9 mouse cellular contexts compared by ENCODE assay signal in genomic region chr17:25077771-25078372, GRCm38 (mm10). TPM values are rescaled to one million over a fixed set of nuclear protein-coding genes. Genes with fewer than 3 reads are reported as not detected.
A peak's percentile ranks its signal among the peaks of the same experiment; 100 is the strongest.
DNase-seq lines count a peak whose midpoint lies in the region; ATAC-seq lines count a peak whose summit lies in the region.
"Had no signal": no experiment of that assay in that cellular context is flagged by ENCODE, and none has a peak within 500 bp of the region (broad histone marks: within the 10 kb centered on the region; RNA-seq: fewer than 3 reads in every experiment).

No protein-coding gene starts in this region.

- DNase-seq in Muller cell, postnatal 12 days (ENCODE audit: inconsistent ontology term) = peak; percentile 85
- DNase-seq in adrenal gland, postnatal 14 days = peak; percentile 86
- peak; percentile 80 to 83 for DNase-seq in heart, postnatal 10 days
- DNase-seq in kidney, postnatal 4 days = peak; percentile 86 to 89
- DNase-seq in lung, adult 18-20 months = peak; percentile 76 to 85
- no peak for DNase-seq in urinary bladder, postnatal 25 days (ENCODE audit: low spot score)

- H3K4me2 ChIP-seq in embryonic facial prominence, embryonic 15.5 days (replicated peaks) = peak overlapping the region; percentile 35
- peak overlapping the region; percentile 34 for H3K4me2 ChIP-seq in stomach, embryonic 14.5 days (replicated peaks; ENCODE audit: low read depth, low read length)

- H3K4me3 ChIP-seq in embryonic facial prominence, embryonic 15.5 days (replicated peaks) = peak overlapping the region; percentile 32
- peak overlapping the region; percentile 25; the same call in 1 of the 2 replicates for H3K4me3 ChIP-seq in stomach, embryonic 14.5 days (ENCODE audit: low read depth, low read length)

- H3K4me1 ChIP-seq in embryonic facial prominence, embryonic 15.5 days = peaks cover 60% of the 10 kb centered on the region
- peaks cover 30% of the 10 kb centered on the region for H3K4me1 ChIP-seq in stomach, embryonic 14.5 days (ENCODE audit: control insufficient read depth, insufficient read depth, low read length)

- no peak; the same call in 1 of the 2 replicates for ATAC-seq in embryonic facial prominence, embryonic 15.5 days (ENCODE audit: insufficient number of reproducible peaks, low FRiP score, low TSS enrichment, low read depth)
- ATAC-seq in stomach, embryonic 14.5 days (ENCODE audit: insufficient number of reproducible peaks, insufficient read depth, low FRiP score, low read depth) = no peak; the same call in 1 of the 2 replicates

- H3K9me3 ChIP-seq in embryonic facial prominence, embryonic 15.5 days (replicated peaks) = no peaks in the 10 kb centered on the region
- no peaks in the 10 kb centered on the region for H3K9me3 ChIP-seq in stomach, embryonic 14.5 days (ENCODE audit: control insufficient read depth, low read depth, low read length)

- 42% methylated on average over 13 of the region's 13 CpGs for WGBS in embryonic facial prominence, embryonic 15.5 days
- 58% methylated on average over 13 of the region's 13 CpGs for WGBS in stomach, embryonic 14.5 days

- no peaks in the 10 kb centered on the region for H3K36me3 ChIP-seq in embryonic facial prominence, embryonic 15.5 days
- H3K36me3 ChIP-seq in stomach, embryonic 14.5 days (ENCODE audit: control insufficient read depth, insufficient read depth, low read length) = no peaks in the 10 kb centered on the region

- no peak overlapping the region for H3K9ac ChIP-seq in embryonic facial prominence, embryonic 15.5 days
- H3K9ac ChIP-seq in stomach, embryonic 14.5 days (replicated peaks; ENCODE audit: low read depth, low read length) = no peak overlapping the region

- intact Hi-C loops in heart, postnatal 10 days (cut with DNase I) = no loop called here

- peak overlapping the region; percentile 61 for H3K27ac ChIP-seq in embryonic facial prominence, embryonic 15.5 days (replicated peaks)
- H3K27ac ChIP-seq in stomach, embryonic 14.5 days (ENCODE audit: low read length) = peak overlapping the region; percentile 71; the same call in 1 of the 2 replicates
- H3K27ac ChIP-seq: macrophage had no signal

- no peaks in the 10 kb centered on the region for H3K27me3 ChIP-seq in embryonic facial prominence, embryonic 15.5 days
- no peaks in the 10 kb centered on the region for H3K27me3 ChIP-seq in stomach, embryonic 14.5 days (ENCODE audit: control insufficient read depth, insufficient read depth, low read length)

RNA-seq across cellular contexts. Expression of gene Tmem204, which starts 5.5 kb away (rescaled TPM):
- 30.1 and 30.2 TPM in 2 replicates for total RNA-seq in adrenal gland, postnatal 14 days (2021)
- 29.8 and 32.5 TPM in 2 replicates for polyA plus RNA-seq in embryonic facial prominence, embryonic 15.5 days (2015; fragmentation: Nextera tagmentation; extraction: Ambion mirVana)
- 10 to 100 TPM; 42.1 to 42.2 TPM for total RNA-seq in heart, postnatal 10 days (2021)
- polyA plus RNA-seq in stomach, embryonic 14.5 days (2014; fragmentation: Nextera tagmentation; extraction: Ambion mirVana) = 21.6 TPM in 2 replicates
- polyA plus RNA-seq: macrophage had no signal

RNA-seq across cellular contexts. Expression of gene Telo2, which starts 37.9 kb away (rescaled TPM):
- total RNA-seq in adrenal gland, postnatal 14 days (2021) = 19.9 and 27.3 TPM in 2 replicates
- polyA plus RNA-seq in embryonic facial prominence, embryonic 15.5 days (2015; fragmentation: Nextera tagmentation; extraction: Ambion mirVana) = 42.3 and 49.2 TPM in 2 replicates
- total RNA-seq in heart, postnatal 10 days (2021) = 10 to 100 TPM; 15.2 to 16.8 TPM
- polyA plus RNA-seq in stomach, embryonic 14.5 days (2014; fragmentation: Nextera tagmentation; extraction: Ambion mirVana) = 38.2 and 40.5 TPM in 2 replicates

RNA-seq across cellular contexts. Expression of gene Ptx4, which starts 42.7 kb away (rescaled TPM):
- total RNA-seq in adrenal gland, postnatal 14 days (2021) = not detected in 2 replicates
- 2.2 and 2.8 TPM in 2 replicates for polyA plus RNA-seq in embryonic facial prominence, embryonic 15.5 days (2015; fragmentation: Nextera tagmentation; extraction: Ambion mirVana)
- 1 to 10 TPM; 1.9 to 4.6 TPM for total RNA-seq in heart, postnatal 10 days (2021)
- polyA plus RNA-seq in stomach, embryonic 14.5 days (2014; fragmentation: Nextera tagmentation; extraction: Ambion mirVana) = 0.16 and 0.28 TPM in 2 replicates
- polyA plus RNA-seq: macrophage had no signal

RNA-seq across cellular contexts. Expression of gene Clcn7, which starts 55.3 kb away (rescaled TPM):
- 33.3 and 35.2 TPM in 2 replicates for total RNA-seq in adrenal gland, postnatal 14 days (2021)
- polyA plus RNA-seq in embryonic facial prominence, embryonic 15.5 days (2015; fragmentation: Nextera tagmentation; extraction: Ambion mirVana) = 27.3 and 27.4 TPM in 2 replicates
- total RNA-seq in heart, postnatal 10 days (2021) = 10 to 100 TPM; 27.7 to 28.8 TPM
- 19.7 and 20.4 TPM in 2 replicates for polyA plus RNA-seq in stomach, embryonic 14.5 days (2014; fragmentation: Nextera tagmentation; extraction: Ambion mirVana)
